In the genomic region with DNA sequence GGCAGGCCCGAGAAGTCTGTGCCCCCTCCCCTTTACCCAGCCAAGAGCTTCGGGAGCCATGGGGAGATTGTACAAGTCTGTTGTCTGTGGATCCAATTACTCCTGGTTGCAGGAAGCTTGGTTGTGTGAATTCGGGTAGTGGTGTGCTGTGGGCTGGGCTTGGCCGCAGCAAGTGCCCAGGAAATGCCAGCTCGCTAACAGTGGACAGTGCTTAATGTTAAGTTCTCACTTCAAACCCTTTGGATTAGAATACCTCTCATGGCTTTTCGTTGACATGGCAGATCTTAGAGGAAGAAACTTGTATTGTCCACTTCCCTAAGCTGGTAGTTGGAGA, we compare ENCODE assay signal across 8 mouse cellular contexts. TPM values are rescaled to one million over a fixed set of nuclear protein-coding genes. Genes with fewer than 3 reads are reported as not detected.
DNase-seq lines count a peak whose midpoint lies in the region; ATAC-seq and TF ChIP-seq lines count a peak whose summit lies in the region.

No protein-coding gene starts in this region.

- no peaks in the 10 kb centered on the region for H3K27me3 ChIP-seq in megakaryocyte, embryonic 14.5 days (replicated peaks)
- no peaks in the 10 kb centered on the region for H3K27me3 ChIP-seq in erythroblast, embryonic 14.5 days (ENCODE audit: control insufficient read depth)
- H3K27me3 ChIP-seq in limb, embryonic 10.5 days (ENCODE audit: low read depth, poor library complexity, severe bottlenecking): no peaks in the 10 kb centered on the region

- no peaks in the 10 kb centered on the region for H3K9me3 ChIP-seq in megakaryocyte, embryonic 14.5 days
- no peaks in the 10 kb centered on the region for H3K9me3 ChIP-seq in erythroblast, embryonic 14.5 days (ENCODE audit: control insufficient read depth, low read length)
- H3K9me3 ChIP-seq in limb, embryonic 10.5 days (replicated peaks): no peaks in the 10 kb centered on the region

- peaks cover 49% of the 10 kb centered on the region for H3K4me1 ChIP-seq in megakaryocyte, embryonic 14.5 days
- peaks cover 53% of the 10 kb centered on the region for H3K4me1 ChIP-seq in erythroblast, embryonic 14.5 days (ENCODE audit: control insufficient read depth)
- peaks cover 27% of the 10 kb centered on the region for H3K4me1 ChIP-seq in limb, embryonic 10.5 days
- H3K4me1 ChIP-seq in olfactory bulb, adult 2 months (ENCODE audit: control insufficient read depth, insufficient read depth, low read length): peaks cover 19% of the 10 kb centered on the region

- peaks cover 44% of the 10 kb centered on the region for H3K36me3 ChIP-seq in megakaryocyte, embryonic 14.5 days (replicated peaks; ENCODE audit: low read length)
- peaks cover 13% of the 10 kb centered on the region for H3K36me3 ChIP-seq in erythroblast, embryonic 14.5 days (ENCODE audit: control insufficient read depth)
- H3K36me3 ChIP-seq in limb, embryonic 10.5 days: peaks cover 43% of the 10 kb centered on the region

- no peak for ATAC-seq in megakaryocyte, adult 5-6 weeks (ENCODE audit: poor library complexity, severe bottlenecking)
- no peak for ATAC-seq in inflammation-experienced regulatory T-cells, adult 6 months

- H3K27ac ChIP-seq in limb, embryonic 10.5 days: peak overlapping the region; percentile 88
- H3K27ac ChIP-seq in olfactory bulb, adult 2 months (ENCODE audit: insufficient read depth, low read depth, low read length): no peak overlapping the region

- peak overlapping the region; percentile 92 for H3K4me3 ChIP-seq in megakaryocyte, embryonic 14.5 days (replicated peaks)
- H3K4me3 ChIP-seq in erythroblast, embryonic 14.5 days (replicated peaks): peak overlapping the region; percentile 88
- peak overlapping the region; percentile 88 for H3K4me3 ChIP-seq in limb, embryonic 10.5 days
- H3K4me3 ChIP-seq in olfactory bulb, adult 2 months (ENCODE audit: insufficient read depth, low read depth, low read length): peak overlapping the region; percentile 87

- 35% methylated on average over 6 of the region's 6 CpGs for WGBS in limb, embryonic 10.5 days
- 5% methylated on average over 6 of the region's 6 CpGs for WGBS in olfactory bulb, adult 2 months

- TF ChIP-seq POLR2A in olfactory bulb, adult 2 months (IDR thresholded peaks at IDR 0.05; ENCODE audit: insufficient read depth, low read depth, low read length): no peak

- no peak for TF ChIP-seq CTCF in olfactory bulb, adult 2 months (IDR thresholded peaks at IDR 0.05; ENCODE audit: insufficient read depth, low read depth, low read length)

- peak; percentile 35 for DNase-seq in limb, embryonic 10.5 days (ENCODE audit: low spot score)
- no peak for DNase-seq in layer of hippocampus, adult 18-20 months (ENCODE audit: low spot score in 2 of 2)
- DNase-seq in cerebellum, postnatal 10 days: no peak

RNA-seq across cellular contexts. Expression of gene Tbc1d13, which starts 0.8 kb away (rescaled TPM):
- 18.0 and 28.7 TPM in 2 replicates for polyA plus RNA-seq in megakaryocyte, embryonic 14.5 days (2012; ENCODE audit: insufficient read depth, low replicate concordance)
- 21.2 and 25.8 TPM in 2 replicates for total RNA-seq in megakaryocyte, adult 5-6 weeks (2015)
- 36.5 and 50.0 TPM in 2 replicates for total RNA-seq in megakaryocyte, adult 5-6 weeks (2017)
- polyA plus RNA-seq in erythroblast, embryonic 14.5 days (2012): 0.72 and 0.83 TPM in 2 replicates
- 6.8 and 8.1 TPM in 2 replicates for polyA plus RNA-seq in limb, embryonic 10.5 days (2016; fragmentation: Nextera tagmentation; extraction: Ambion mirVana)
- not detected in 2 replicates for polyA plus RNA-seq in olfactory bulb, adult 2 months (2012; ENCODE audit: insufficient read depth, insufficient read length, low replicate concordance, missing spikeins)
- total RNA-seq in layer of hippocampus, adult 18-20 months (2021): 10 to 100 TPM; 51.1 to 54.7 TPM
- polyA plus RNA-seq in inflammation-experienced regulatory T-cells, adult 6 months (2017; shearing (Covaris generic)): 1 to 10 TPM; 6.5 to 9.0 (median 8.8) TPM

RNA-seq across cellular contexts. Expression of gene Zer1, which starts 10.0 kb away (rescaled TPM):
- 12.2 and 20.0 TPM in 2 replicates for polyA plus RNA-seq in megakaryocyte, embryonic 14.5 days (2012; ENCODE audit: insufficient read depth, low replicate concordance)
- total RNA-seq in megakaryocyte, adult 5-6 weeks (2015): 10.1 and 11.7 TPM in 2 replicates
- total RNA-seq in megakaryocyte, adult 5-6 weeks (2017): 8.7 and 10.7 TPM in 2 replicates
- polyA plus RNA-seq in erythroblast, embryonic 14.5 days (2012): 1.7 and 2.4 TPM in 2 replicates
- polyA plus RNA-seq in limb, embryonic 10.5 days (2016; fragmentation: Nextera tagmentation; extraction: Ambion mirVana): 6.5 and 9.3 TPM in 2 replicates
- polyA plus RNA-seq in olfactory bulb, adult 2 months (2012; ENCODE audit: insufficient read depth, insufficient read length, low replicate concordance, missing spikeins): not detected in 2 replicates
- 100 to 1,000 TPM; 187 to 193 TPM for total RNA-seq in layer of hippocampus, adult 18-20 months (2021)
- 10 to 100 TPM in 2 of 3 experiments, 1 to 10 TPM in 1; 9.1 to 29.1 (median 14.0) TPM for polyA plus RNA-seq in inflammation-experienced regulatory T-cells, adult 6 months (2017; shearing (Covaris generic))

RNA-seq across cellular contexts. Expression of gene Endog, which starts 36.9 kb away (rescaled TPM):
- 16.4 and 28.0 TPM in 2 replicates for polyA plus RNA-seq in megakaryocyte, embryonic 14.5 days (2012; ENCODE audit: insufficient read depth, low replicate concordance)
- total RNA-seq in megakaryocyte, adult 5-6 weeks (2015): 2.3 and 4.1 TPM in 2 replicates
- total RNA-seq in megakaryocyte, adult 5-6 weeks (2017): 2.9 and 4.0 TPM in 2 replicates
- 0.45 and 0.55 TPM in 2 replicates for polyA plus RNA-seq in erythroblast, embryonic 14.5 days (2012)
- polyA plus RNA-seq in limb, embryonic 10.5 days (2016; fragmentation: Nextera tagmentation; extraction: Ambion mirVana): 15.2 and 19.5 TPM in 2 replicates
- polyA plus RNA-seq in olfactory bulb, adult 2 months (2012; ENCODE audit: insufficient read depth, insufficient read length, low replicate concordance, missing spikeins): not detected in 2 replicates
- 10 to 100 TPM; 20.7 to 24.9 TPM for total RNA-seq in layer of hippocampus, adult 18-20 months (2021)
- 1 to 10 TPM; 1.5 to 3.4 (median 3.4) TPM for polyA plus RNA-seq in inflammation-experienced regulatory T-cells, adult 6 months (2017; shearing (Covaris generic))

RNA-seq across cellular contexts. Expression of gene Zdhhc12, which starts 40.9 kb away (rescaled TPM):
- polyA plus RNA-seq in megakaryocyte, embryonic 14.5 days (2012; ENCODE audit: insufficient read depth, low replicate concordance): 58.2 and 66.6 TPM in 2 replicates
- total RNA-seq in megakaryocyte, adult 5-6 weeks (2015): 20.3 and 24.6 TPM in 2 replicates
- total RNA-seq in megakaryocyte, adult 5-6 weeks (2017): 8.2 and 10.7 TPM in 2 replicates
- polyA plus RNA-seq in erythroblast, embryonic 14.5 days (2012): 1.6 and 2.8 TPM in 2 replicates
- 35.6 and 37.2 TPM in 2 replicates for polyA plus RNA-seq in limb, embryonic 10.5 days (2016; fragmentation: Nextera tagmentation; extraction: Ambion mirVana)
- not detected in 2 replicates for polyA plus RNA-seq in olfactory bulb, adult 2 months (2012; ENCODE audit: insufficient read depth, insufficient read length, low replicate concordance, missing spikeins)
- total RNA-seq in layer of hippocampus, adult 18-20 months (2021): 10 to 100 TPM in 1 of 2 experiments, 1 to 10 TPM in 1; 7.9 to 10.5 TPM
- 10 to 100 TPM; 30.9 to 38.9 (median 31.7) TPM for polyA plus RNA-seq in inflammation-experienced regulatory T-cells, adult 6 months (2017; shearing (Covaris generic))

RNA-seq across cellular contexts. Expression of gene Spout1, which starts 43.9 kb away (rescaled TPM):
- 19.0 and 20.8 TPM in 2 replicates for polyA plus RNA-seq in megakaryocyte, embryonic 14.5 days (2012; ENCODE audit: insufficient read depth, low replicate concordance)
- total RNA-seq in megakaryocyte, adult 5-6 weeks (2015): 5.4 and 5.5 TPM in 2 replicates
- total RNA-seq in megakaryocyte, adult 5-6 weeks (2017): 8.5 and 11.7 TPM in 2 replicates
- polyA plus RNA-seq in erythroblast, embryonic 14.5 days (2012): 2.5 and 2.9 TPM in 2 replicates
- 104 and 107 TPM in 2 replicates for polyA plus RNA-seq in limb, embryonic 10.5 days (2016; fragmentation: Nextera tagmentation; extraction: Ambion mirVana)
- polyA plus RNA-seq in olfactory bulb, adult 2 months (2012; ENCODE audit: insufficient read depth, insufficient read length, low replicate concordance, missing spikeins): not detected in 2 replicates
- total RNA-seq in layer of hippocampus, adult 18-20 months (2021): 10 to 100 TPM; 34.2 to 34.6 TPM
- 10 to 100 TPM; 22.8 to 37.1 (median 34.9) TPM for polyA plus RNA-seq in inflammation-experienced regulatory T-cells, adult 6 months (2017; shearing (Covaris generic))
